Mouse (Mus musculus) MEL (cell line): ENCODE data around the gene Acsl5. TPM values are rescaled to one million over a fixed set of nuclear protein-coding genes. Genes with fewer than 3 reads are reported as not detected.
A peak's percentile ranks its signal among the peaks of the same experiment; 100 is the strongest.

ENCODE experiments used
- DNase-seq: peaks from one replicate; pipeline ENCODE4 v3.0.0; 2011; ENCODE audit warnings: low read depth, low spot score
- H3K27ac ChIP-seq: 2 replicates; pipeline ENCODE4 v1.5.1; 2012; ENCODE audit warnings: low read depth, mild to moderate bottlenecking, control low read depth, low read length, moderate library complexity; ENCODE audit not compliant: control insufficient read depth
- H3K27me3 ChIP-seq, 2 experiments: fragments of 150-350 bp in 1 of 2; sonication (generic) in 1 of 2; 2 replicates each; pipeline ENCODE4 v1.6.1; 2012; ENCODE audit warnings: low read length in 2 of 2, mild to moderate bottlenecking in 2 of 2, improper control_type of control experiment in 1 of 2, moderate library complexity in 1 of 2; ENCODE audit not compliant: insufficient read depth in 2 of 2, control insufficient read depth in 1 of 2
- H3K36me3 ChIP-seq, 2 experiments: 2 replicates each; pipeline ENCODE4 v1.6.1; 2012 to 2014; ENCODE audit warnings: low read length in 2 of 2, improper control_type of control experiment in 1 of 2, inconsistent platforms in 1 of 2, mild to moderate bottlenecking in 1 of 2; ENCODE audit not compliant: insufficient read depth in 2 of 2, control insufficient read depth in 1 of 2
- H3K4me1 ChIP-seq, 2 experiments: fragments of 150-350 bp in 1 of 2; sonication (generic) in 1 of 2; 2 replicates each; pipeline ENCODE4 v1.6.1; 2012; ENCODE audit warnings: low read length in 2 of 2, improper control_type of control experiment in 1 of 2, mild to moderate bottlenecking in 1 of 2; ENCODE audit not compliant: insufficient read depth in 2 of 2, control insufficient read depth in 1 of 2
- H3K4me3 ChIP-seq, 2 experiments: fragments of 150-350 bp in 1 of 2; sonication (generic) in 1 of 2; 2 replicates each; pipeline ENCODE4 v1.5.1; 2012; ENCODE audit warnings: low read depth in 2 of 2, low read length in 2 of 2, mild to moderate bottlenecking in 2 of 2, moderate library complexity in 2 of 2, control low read depth in 1 of 2, improper control_type of control experiment in 1 of 2; ENCODE audit not compliant: control insufficient read depth in 1 of 2, insufficient read depth in 1 of 2
- H3K79me2 ChIP-seq: 2 replicates; pipeline ENCODE4 v1.6.1; 2012; ENCODE audit warnings: mild to moderate bottlenecking, low read length, moderate library complexity; ENCODE audit not compliant: control insufficient read depth, poor library complexity, insufficient read depth
- H3K9ac ChIP-seq: 2 replicates; pipeline ENCODE4 v1.6.1; 2012; ENCODE audit warnings: low read depth, mild to moderate bottlenecking, control low read depth, low read length, moderate library complexity; ENCODE audit not compliant: control insufficient read depth, poor library complexity, severe bottlenecking
- H3K9me3 ChIP-seq: fragments of 150-350 bp; sonication (generic); replicated peaks from 2 replicates; pipeline ENCODE4 v1.6.1; 2012; ENCODE audit warnings: mild to moderate bottlenecking, low read length, improper control_type of control experiment, moderate library complexity; ENCODE audit not compliant: insufficient read depth
- CTCF ChIP-seq, 3 experiments: IDR thresholded peaks in 2 of 3; conservative IDR thresholded peaks in 1 of 3; 2 replicates each; pipeline ENCODE4 v1.5.1; 2011 to 2012; ENCODE audit warnings: low read length in 3 of 3, low read depth in 2 of 3, mild to moderate bottlenecking in 2 of 3, improper control_type of control experiment in 1 of 3, inconsistent platforms in 1 of 3, mixed read lengths in 1 of 3, moderate library complexity in 1 of 3; ENCODE audit not compliant: control insufficient read depth in 1 of 3, insufficient read depth in 1 of 3, poor library complexity in 1 of 3, severe bottlenecking in 1 of 3
- EP300 ChIP-seq, 2 experiments: IDR thresholded peaks; 2 replicates each; pipeline ENCODE4 v1.6.1; 2011; ENCODE audit warnings: improper control_type of control experiment in 2 of 2, low read length in 2 of 2, low read depth in 1 of 2, mild to moderate bottlenecking in 1 of 2
- ETS1 ChIP-seq: IDR thresholded peaks from 2 replicates; pipeline ENCODE4 v1.6.1; 2012; ENCODE audit warnings: low read depth, mild to moderate bottlenecking, inconsistent platforms, low read length, improper control_type of control experiment, moderate library complexity
- GABPA ChIP-seq: IDR thresholded peaks from 2 replicates; pipeline ENCODE4 v1.6.1; 2012; ENCODE audit warnings: low read depth, mild to moderate bottlenecking, inconsistent platforms, low read length, improper control_type of control experiment, moderate library complexity
- HCFC1 ChIP-seq: IDR thresholded peaks from 2 replicates; pipeline ENCODE4 v1.6.1; 2012; ENCODE audit warnings: low read depth, mild to moderate bottlenecking, inconsistent platforms, low read length, improper control_type of control experiment, moderate library complexity
- JUND ChIP-seq: IDR thresholded peaks from 2 replicates; pipeline ENCODE4 v1.6.1; 2011; ENCODE audit warnings: low read depth, mild to moderate bottlenecking, improper control_type of control experiment, low read length
- MXI1 ChIP-seq: IDR thresholded peaks from 2 replicates; pipeline ENCODE4 v1.6.1; 2011; ENCODE audit warnings: mild to moderate bottlenecking, low read depth, low read length, improper control_type of control experiment
- MYC ChIP-seq: IDR thresholded peaks from 2 replicates; pipeline ENCODE4 v1.6.1; 2011; ENCODE audit warnings: low read depth, mild to moderate bottlenecking, low read length, improper control_type of control experiment, moderate library complexity
- NELFE ChIP-seq: IDR thresholded peaks from 2 replicates; pipeline ENCODE4 v1.6.1; 2011; ENCODE audit warnings: low read depth, low read length, improper control_type of control experiment
- POLR2AphosphoS2 ChIP-seq: IDR thresholded peaks from 2 replicates; pipeline ENCODE4 v1.6.1; 2011; ENCODE audit warnings: low read length, improper control_type of control experiment
- SIN3A ChIP-seq: IDR thresholded peaks from 2 replicates; pipeline ENCODE4 v1.6.1; 2012; ENCODE audit warnings: low read length, improper control_type of control experiment, inconsistent platforms
- SMC3 ChIP-seq: IDR thresholded peaks from 2 replicates; pipeline ENCODE4 v1.6.1; 2011; ENCODE audit warnings: low read depth, low read length, improper control_type of control experiment
- TBP ChIP-seq: IDR thresholded peaks from 2 replicates; pipeline ENCODE4 v1.8.0; 2011; ENCODE audit warnings: low read depth, low read length, improper control_type of control experiment
- UBTF ChIP-seq: IDR thresholded peaks from 2 replicates; pipeline ENCODE4 v1.6.1; 2012; ENCODE audit warnings: low read depth, mild to moderate bottlenecking, inconsistent platforms, low read length, improper control_type of control experiment, moderate library complexity, borderline replicate concordance; ENCODE audit not compliant: insufficient read depth
- USF1 ChIP-seq: IDR thresholded peaks from 2 replicates; pipeline ENCODE4 v1.6.1; 2014; ENCODE audit warnings: low read depth, mild to moderate bottlenecking, inconsistent platforms, low read length, improper control_type of control experiment, moderate library complexity
- ZKSCAN1 ChIP-seq: IDR thresholded peaks from 2 replicates; pipeline ENCODE4 v1.6.1; 2012; ENCODE audit warnings: low read depth, mild to moderate bottlenecking, inconsistent platforms, low read length, improper control_type of control experiment, moderate library complexity
- ZNF384 ChIP-seq: IDR thresholded peaks from 2 replicates; pipeline ENCODE4 v1.6.1; 2012; ENCODE audit warnings: low read depth, mild to moderate bottlenecking, inconsistent platforms, low read length, improper control_type of control experiment
- polyA plus RNA-seq, 2 experiments: library from polyadenylated mRNA; stranded (reverse) in 1 of 2; unstranded in 1 of 2; fragments of >175 nt in 1 of 2; fragments of >200 nt in 1 of 2; gene quantifications; 2 replicates each; pipeline versions ENCODE4 v1.2.1 to v1.2.4; 2012; ENCODE audit warnings: low replicate concordance in 2 of 2, low read depth in 1 of 2; ENCODE audit not compliant: insufficient read length in 2 of 2, insufficient read depth in 1 of 2, missing spikeins in 1 of 2
- total RNA-seq: library from RNA; depleted of rRNA; stranded (reverse); fragments of 300-350 nt; gene quantifications from 2 replicates; pipeline ENCODE4 v1.2.3, GENCODE M21; 2012

Acsl5 gene
- total and polyA plus RNA-seq, 3 experiments: 223 to 318 TPM; not detected in 1

DNA sequence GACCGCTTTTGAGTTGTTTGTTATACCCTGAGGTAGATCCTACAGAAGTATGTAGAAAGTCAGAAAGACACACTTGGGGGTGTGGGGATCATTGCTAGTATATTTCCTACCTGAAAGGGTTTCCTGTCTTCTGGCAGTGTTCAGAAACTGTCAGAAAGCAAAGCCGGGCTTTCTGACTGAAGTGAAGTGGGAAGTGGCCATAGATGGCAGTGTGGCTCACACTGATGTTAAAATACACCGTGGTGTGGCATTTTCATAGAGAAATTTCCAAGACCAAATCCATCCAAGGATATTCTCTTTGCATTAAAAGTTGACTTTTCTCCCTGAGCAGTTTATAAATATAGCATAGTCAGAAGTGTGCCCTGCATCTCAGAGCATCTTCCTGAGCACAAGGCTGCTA, 89.6 kb downstream of the Acsl5 start:
- no peaks in the 10 kb centered on the region for H3K27me3 ChIP-seq
- peak; percentile 21 for DNase-seq
- H3K4me1 ChIP-seq: peaks cover 2 to 10% of the 10 kb centered on the region in 2 experiments; a peak in 2 of 4 replicates
- H3K27ac ChIP-seq: peak overlapping the region; percentile 37; the same call in 1 of the 2 replicates
- H3K9ac ChIP-seq: no peak overlapping the region
- peaks cover 9 to 16% of the 10 kb centered on the region in 2 experiments for H3K36me3 ChIP-seq
- 0 out of 2 replicates have a peak, but pooled peaks cover 2% of the 10 kb centered on the region for H3K79me2 ChIP-seq
- no peak overlapping the region for H3K4me3 ChIP-seq
- TF ChIP-seq CTCF (IDR thresholded peaks at IDR 0.05 in 2 of 3, conservative IDR thresholded peaks at IDR 0.05 in 1 of 3; ENCODE audit: control insufficient read depth in 1 of 3, insufficient read depth in 1 of 3, low read depth in 2 of 3, low read length in 3 of 3, poor library complexity in 1 of 3, severe bottlenecking in 1 of 3) (peak in 2 of 3 experiments; percentile 3 to 13; a peak in 1 of 6 replicates), MXI1 (no peak), TBP (no peak), GABPA (no peak), POLR2AphosphoS2 (no peak), ETS1 (0 out of 2 replicates have a peak, but pooled peaks have one; percentile 30), ZNF384 (no peak), UBTF (no peak), EP300 (IDR thresholded peaks at IDR 0.05; ENCODE audit: low read depth in 1 of 2, low read length in 2 of 2) (0 out of 4 replicates have a peak, but pooled peaks of 1 of the 2 experiments have one; percentile 30), HCFC1 (no peak), SIN3A (peak; percentile 52; the same call in 1 of the 2 replicates), JUND (no peak), ZKSCAN1 (no peak)
- no peaks in the 10 kb centered on the region for H3K9me3 ChIP-seq

DNA sequence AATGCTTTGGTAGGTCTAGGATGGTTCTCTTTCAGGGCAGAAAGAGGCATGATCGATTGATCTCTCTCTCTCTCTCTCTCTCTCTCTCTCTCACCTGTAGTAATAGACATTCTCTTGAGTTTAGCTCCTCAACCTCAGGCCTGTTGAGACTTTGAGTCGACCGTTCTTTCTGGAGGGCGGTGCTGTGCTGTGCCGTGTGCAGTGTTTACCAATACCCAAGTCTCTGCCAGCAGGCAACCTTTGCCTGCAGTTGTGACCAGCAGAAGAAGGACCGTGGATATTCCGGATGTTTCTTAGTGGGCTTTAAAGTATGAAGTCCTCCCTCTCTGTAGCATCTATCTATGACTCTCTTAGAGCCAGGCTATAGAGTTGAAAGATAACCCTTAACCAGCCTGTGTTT, 90.7 kb downstream of the Acsl5 start:
- Histone ChIP-seq H3K4me1 (peaks cover 2 to 10% of the 10 kb centered on the region in 2 experiments; a peak in 2 of 4 replicates), H3K9ac (no peak overlapping the region), H3K36me3 (peaks cover 16% of the 10 kb centered on the region in 2 experiments)

DNA sequence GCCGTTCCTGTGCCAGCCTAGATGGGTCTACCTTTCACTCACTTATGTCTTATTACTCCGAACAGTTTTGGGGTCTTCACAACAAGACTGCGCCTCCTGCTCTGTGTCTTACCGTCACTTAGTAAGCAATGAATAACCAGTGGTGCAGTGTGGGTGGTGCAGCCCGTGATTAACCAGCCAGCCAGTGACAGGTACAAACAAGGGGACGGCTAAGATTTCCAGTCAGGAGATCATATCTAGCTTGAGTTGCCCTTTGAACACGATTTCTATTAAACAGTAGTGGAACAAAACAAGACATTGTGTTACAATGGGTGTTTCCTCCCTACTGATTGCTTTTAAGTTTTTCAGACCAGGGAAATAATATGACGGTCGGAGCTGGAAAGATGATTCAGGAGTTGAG, 91.5 kb downstream of the Acsl5 start:
- TF ChIP-seq USF1: no peak
- no peak for TF ChIP-seq SMC3
- no peak for TF ChIP-seq JUND
- no peak for TF ChIP-seq HCFC1
- no peak for TF ChIP-seq NELFE
- peaks cover 14 to 22% of the 10 kb centered on the region in 2 experiments for H3K36me3 ChIP-seq
- H3K27me3 ChIP-seq: no peaks in the 10 kb centered on the region
- DNase-seq: no peak
- H3K4me3 ChIP-seq: no peak overlapping the region
- no peak overlapping the region for H3K27ac ChIP-seq
- H3K9ac ChIP-seq: no peak overlapping the region
- no peaks in the 10 kb centered on the region for H3K9me3 ChIP-seq
- peaks cover 9 to 12% of the 10 kb centered on the region in 2 experiments for H3K4me1 ChIP-seq
- H3K79me2 ChIP-seq: no peaks in the 10 kb centered on the region

More for the DNA sequence above, 90.7 kb downstream of the Acsl5 start:
- Histone ChIP-seq H3K9me3 (no peaks in the 10 kb centered on the region), H3K79me2 (0 out of 2 replicates have a peak, but pooled peaks cover 2% of the 10 kb centered on the region), H3K27ac (no peak overlapping the region), H3K4me3 (no peak overlapping the region), H3K27me3 (no peaks in the 10 kb centered on the region)
- no peak for DNase-seq
- no peak for TF ChIP-seq SIN3A
- no peak for TF ChIP-seq MYC
